Mouse (Mus musculus) ES-Bruce4 (cell line): ENCODE measurements around the gene Susd3. TPM values are rescaled to one million over a fixed set of nuclear protein-coding genes. Genes with fewer than 3 reads are reported as not detected.

ENCODE experiments used
- H3K27ac ChIP-seq: 2 replicates; pipeline ENCODE4 v1.5.1; 2012; ENCODE audit warnings: low read length, inconsistent platforms; ENCODE audit not compliant: insufficient read depth
- H3K27me3 ChIP-seq: 2 replicates; pipeline ENCODE4 v1.6.1; 2012; ENCODE audit warnings: mild to moderate bottlenecking, low read length, inconsistent platforms; ENCODE audit not compliant: control insufficient read depth, poor library complexity, insufficient read depth, severe bottlenecking
- H3K36me3 ChIP-seq: 2 replicates; pipeline ENCODE4 v1.6.1; 2012; ENCODE audit warnings: inconsistent platforms, mild to moderate bottlenecking, low read length, moderate library complexity; ENCODE audit not compliant: control insufficient read depth, poor library complexity, insufficient read depth, severe bottlenecking
- H3K4me1 ChIP-seq: one replicate; pipeline ENCODE4 v1.8.1; 2011; ENCODE audit warnings: low read length; ENCODE audit not compliant: control insufficient read depth, insufficient read depth
- H3K4me3 ChIP-seq: 2 replicates; pipeline ENCODE4 v1.5.1; 2011; ENCODE audit warnings: low read depth, mild to moderate bottlenecking, low read length
- H3K9ac ChIP-seq: 2 replicates; pipeline ENCODE4 v1.6.1; 2012; ENCODE audit warnings: low read depth, mild to moderate bottlenecking, inconsistent platforms; ENCODE audit not compliant: poor library complexity, severe bottlenecking
- H3K9me3 ChIP-seq: replicated peaks from 2 replicates; pipeline ENCODE4 v1.6.1; 2012; ENCODE audit warnings: mild to moderate bottlenecking, low read length, inconsistent platforms; ENCODE audit not compliant: control insufficient read depth, poor library complexity, insufficient read depth, severe bottlenecking
- CTCF ChIP-seq: IDR thresholded peaks from one replicate; pipeline ENCODE4 v1.8.1; 2011; ENCODE audit warnings: low read depth, low read length
- EP300 ChIP-seq: IDR thresholded peaks from 2 replicates; pipeline ENCODE4 v1.6.1; 2011; ENCODE audit warnings: low read depth, low read length; ENCODE audit not compliant: insufficient read depth
- POLR2A ChIP-seq: IDR thresholded peaks from one replicate; pipeline ENCODE4 v1.8.1; 2011; ENCODE audit warnings: low read length; ENCODE audit not compliant: insufficient read depth
- polyA plus RNA-seq: library from polyadenylated mRNA; stranded (reverse); fragments of >200 nt; gene quantifications from 2 replicates; pipeline ENCODE4 v1.2.4, GENCODE M21; 2011; ENCODE audit warnings: low read depth; ENCODE audit not compliant: missing spikeins, insufficient read depth, insufficient read length

Susd3 gene
- polyA plus RNA-seq, 1 experiment = not detected

- Histone ChIP-seq H3K36me3 (no peaks in the 10 kb centered on the region), H3K9me3 (no peaks in the 10 kb centered on the region), H3K27me3 (no peaks in the 10 kb centered on the region), H3K4me1 (no peaks in the 10 kb centered on the region), H3K9ac (no peak overlapping the region), H3K27ac (no peak overlapping the region), H3K4me3 (no peak overlapping the region)
- no peak for TF ChIP-seq CTCF
- TF ChIP-seq EP300 = no peak
- no peak for TF ChIP-seq POLR2A
These were observed 47.8 kb downstream of the Susd3 start for GRCm38 (mm10) chr13:49200688-49201087.

GRCm38 (mm10) chr13:49199891-49200290, 48.6 kb downstream of the Susd3 start:
- H3K4me1 ChIP-seq = no peaks in the 10 kb centered on the region
- no peak overlapping the region for H3K27ac ChIP-seq
- H3K4me3 ChIP-seq = no peak overlapping the region
- no peak overlapping the region for H3K9ac ChIP-seq
- H3K27me3 ChIP-seq = no peaks in the 10 kb centered on the region
- H3K9me3 ChIP-seq = no peaks in the 10 kb centered on the region
- TF ChIP-seq POLR2A (no peak), EP300 (no peak), CTCF (no peak)
- no peaks in the 10 kb centered on the region for H3K36me3 ChIP-seq

GRCm38 (mm10) chr13:49198734-49199133, 49.8 kb downstream of the Susd3 start:
- Histone ChIP-seq H3K4me1 (no peaks in the 10 kb centered on the region), H3K27me3 (no peaks in the 10 kb centered on the region), H3K27ac (no peak overlapping the region), H3K36me3 (no peaks in the 10 kb centered on the region), H3K9ac (no peak overlapping the region), H3K9me3 (no peaks in the 10 kb centered on the region), H3K4me3 (no peak overlapping the region)
- TF ChIP-seq CTCF = no peak
- no peak for TF ChIP-seq POLR2A
- no peak for TF ChIP-seq EP300

- TF ChIP-seq EP300 (no peak), POLR2A (no peak), CTCF (no peak)
- Histone ChIP-seq H3K9ac (no peak overlapping the region), H3K4me3 (no peak overlapping the region), H3K27me3 (no peaks in the 10 kb centered on the region), H3K27ac (no peak overlapping the region), H3K9me3 (no peaks in the 10 kb centered on the region), H3K36me3 (no peaks in the 10 kb centered on the region), H3K4me1 (no peaks in the 10 kb centered on the region)
These were observed 51.7 kb downstream of the Susd3 start for GRCm38 (mm10) chr13:49196766-49197165.

- no peaks in the 10 kb centered on the region for H3K36me3 ChIP-seq
- H3K4me3 ChIP-seq = no peak overlapping the region
- TF ChIP-seq EP300 = no peak
- no peak for TF ChIP-seq POLR2A
- no peak for TF ChIP-seq CTCF
- H3K4me1 ChIP-seq = no peaks in the 10 kb centered on the region
- H3K27me3 ChIP-seq = no peaks in the 10 kb centered on the region
- no peak overlapping the region for H3K9ac ChIP-seq
- no peaks in the 10 kb centered on the region for H3K9me3 ChIP-seq
- no peak overlapping the region for H3K27ac ChIP-seq
These were observed 52.3 kb downstream of the Susd3 start for GRCm38 (mm10) chr13:49196211-49196610.

- TF ChIP-seq CTCF (no peak), POLR2A (no peak), EP300 (no peak)
- Histone ChIP-seq H3K4me3 (no peak overlapping the region), H3K27ac (no peak overlapping the region), H3K9me3 (no peaks in the 10 kb centered on the region), H3K4me1 (peaks cover under 1% of the 10 kb centered on the region), H3K27me3 (no peaks in the 10 kb centered on the region), H3K36me3 (no peaks in the 10 kb centered on the region), H3K9ac (no peak overlapping the region)
These were observed 52.9 kb downstream of the Susd3 start for GRCm38 (mm10) chr13:49195651-49196050.

- Histone ChIP-seq H3K4me1 (peaks cover 2% of the 10 kb centered on the region), H3K9ac (no peak overlapping the region), H3K36me3 (no peaks in the 10 kb centered on the region), H3K27me3 (no peaks in the 10 kb centered on the region), H3K27ac (no peak overlapping the region), H3K4me3 (no peak overlapping the region), H3K9me3 (no peaks in the 10 kb centered on the region)
- no peak for TF ChIP-seq EP300
- TF ChIP-seq POLR2A = no peak
- TF ChIP-seq CTCF = no peak
These were observed 53.7 kb downstream of the Susd3 start for GRCm38 (mm10) chr13:49194811-49195210.
